Mouse (Mus musculus) midbrain, embryonic 11.5 days (tissue): Measurements from ENCODE around the gene Cd5. TPM values are rescaled to one million over a fixed set of nuclear protein-coding genes. Genes with fewer than 3 reads are reported as not detected.
A peak's percentile ranks its signal among the peaks of the same experiment; 100 is the strongest.

Experiments used
- ATAC-seq: fragments of 200-750 bp; cut with Nextera tagmentation; 2 replicates; pipeline ENCODE4 v1.8.0; 2017; ENCODE audit warnings: moderate TSS enrichment, moderate library complexity; ENCODE audit not compliant: low FRiP score
- DNase-seq: peaks from one replicate; pipeline ENCODE4 v3.0.0; 2015; ENCODE audit warnings: low spot score; ENCODE audit errors: missing footprints
- H3K27ac ChIP-seq: fragments of 300-500 bp; sonication (generic); 2 replicates; pipeline ENCODE4 v1.5.1; 2014; ENCODE audit warnings: low read depth, low read length
- H3K27me3 ChIP-seq: fragments of 300-500 bp; sonication (generic); 2 replicates; pipeline ENCODE4 v1.6.1; 2014; ENCODE audit warnings: mild to moderate bottlenecking, low read length, moderate library complexity, mixed read lengths; ENCODE audit not compliant: control insufficient read depth, insufficient read depth
- H3K36me3 ChIP-seq: fragments of 300-500 bp; sonication (generic); 2 replicates; pipeline ENCODE4 v1.6.1; 2014; ENCODE audit warnings: mild to moderate bottlenecking, low read length, moderate library complexity, mixed read lengths; ENCODE audit not compliant: control insufficient read depth, insufficient read depth
- H3K4me1 ChIP-seq: fragments of 300-500 bp; sonication (generic); 2 replicates; pipeline ENCODE4 v1.6.1; 2014; ENCODE audit warnings: low read length; ENCODE audit not compliant: control insufficient read depth, insufficient read depth
- H3K4me2 ChIP-seq: fragments of 300-500 bp; sonication (generic); 2 replicates; pipeline ENCODE4 v1.6.1; 2014; ENCODE audit warnings: mild to moderate bottlenecking, moderate library complexity
- H3K4me3 ChIP-seq: fragments of 300-500 bp; sonication (generic); 2 replicates; pipeline ENCODE4 v1.5.1; 2014; ENCODE audit warnings: low read depth, low read length
- H3K9ac ChIP-seq: fragments of 300-500 bp; sonication (generic); 2 replicates; pipeline ENCODE4 v1.6.1; 2014; ENCODE audit warnings: low read length
- H3K9me3 ChIP-seq: fragments of 300-500 bp; sonication (generic); 2 replicates; pipeline ENCODE4 v1.6.1; 2016; ENCODE audit warnings: low read length; ENCODE audit not compliant: control insufficient read depth
- WGBS: fragments of 180-500 bp; shearing (Covaris S2); extraction: QIAGEN DNeasy Blood & Tissue Kit; methylation state at CpG from one replicate; pipeline ENCODE4 v1.1.7; 2014; 5-methylcytosine and 5-hydroxymethylcytosine counted together
- polyA plus RNA-seq: library from polyadenylated mRNA; unstranded; fragments of >200 nt; fragmentation: Nextera tagmentation; extraction: Ambion mirVana; gene quantifications from 2 replicates; pipeline ENCODE4 v1.2.1, GENCODE M21; 2014

Cd5 gene
- polyA plus RNA-seq, 1 experiment from 2014 or later, result 0.22 TPM

GRCm38 (mm10) chr19:10738038-10738437 lies 764 bp downstream of the Cd5 start:
- 93% methylated on average over 6 of the region's 6 CpGs for WGBS
- no peaks in the 10 kb centered on the region for H3K4me1 ChIP-seq
- no peak for ATAC-seq

GRCm38 (mm10) chr19:10735861-10736260 lies 2.9 kb downstream of the Cd5 start:
- WGBS, result 93% methylated on average over 7 of the region's 7 CpGs
- no peak overlapping the region for H3K27ac ChIP-seq
- peak; percentile 59 for DNase-seq

More at GRCm38 (mm10) chr19:10738038-10738437, 764 bp downstream of the Cd5 start:
- no peak overlapping the region for H3K27ac ChIP-seq
- no peak overlapping the region for H3K9ac ChIP-seq
- no peaks in the 10 kb centered on the region for H3K36me3 ChIP-seq
- H3K4me3 ChIP-seq, result no peak overlapping the region
- H3K27me3 ChIP-seq, result no peaks in the 10 kb centered on the region
- H3K9me3 ChIP-seq, result no peaks in the 10 kb centered on the region
- no peak overlapping the region for H3K4me2 ChIP-seq
- DNase-seq, result peak; percentile 65

GRCm38 (mm10) chr19:10735061-10735460 lies 3.7 kb downstream of the Cd5 start:
- ATAC-seq, result no peak
- DNase-seq, result peak; percentile 60
- Histone ChIP-seq H3K36me3 (no peaks in the 10 kb centered on the region), H3K4me3 (no peak overlapping the region), H3K4me1 (no peaks in the 10 kb centered on the region), H3K4me2 (no peak overlapping the region), H3K9ac (no peak overlapping the region), H3K27me3 (no peaks in the 10 kb centered on the region), H3K9me3 (no peaks in the 10 kb centered on the region), H3K27ac (no peak overlapping the region)
- 90% methylated on average over 3 of the region's 3 CpGs for WGBS

More at GRCm38 (mm10) chr19:10735861-10736260, 2.9 kb downstream of the Cd5 start:
- no peaks in the 10 kb centered on the region for H3K36me3 ChIP-seq
- H3K4me1 ChIP-seq, result no peaks in the 10 kb centered on the region
- no peak overlapping the region for H3K4me3 ChIP-seq
- no peaks in the 10 kb centered on the region for H3K9me3 ChIP-seq
- H3K4me2 ChIP-seq, result no peak overlapping the region
- no peak for ATAC-seq
- H3K27me3 ChIP-seq, result no peaks in the 10 kb centered on the region
- H3K9ac ChIP-seq, result no peak overlapping the region

GRCm38 (mm10) chr19:10734554-10734953 lies 4.2 kb downstream of the Cd5 start:
- ATAC-seq (no peak), DNase-seq (peak; percentile 53)
- Histone ChIP-seq H3K9me3 (no peaks in the 10 kb centered on the region), H3K4me2 (no peak overlapping the region), H3K27me3 (no peaks in the 10 kb centered on the region), H3K27ac (no peak overlapping the region), H3K4me3 (no peak overlapping the region), H3K4me1 (no peaks in the 10 kb centered on the region), H3K9ac (no peak overlapping the region), H3K36me3 (no peaks in the 10 kb centered on the region)
- 84% methylated on average over 7 of the region's 7 CpGs for WGBS

GRCm38 (mm10) chr19:10733501-10734127 lies 5.2 kb downstream of the Cd5 start:
- H3K9me3 ChIP-seq, result no peaks in the 10 kb centered on the region
- 89% methylated on average over 10 of the region's 10 CpGs for WGBS
- peak; percentile 82 for DNase-seq
- H3K4me1 ChIP-seq, result no peaks in the 10 kb centered on the region
- H3K27ac ChIP-seq, result no peak overlapping the region
- no peak for ATAC-seq
- H3K9ac ChIP-seq, result no peak overlapping the region
- no peaks in the 10 kb centered on the region for H3K36me3 ChIP-seq
- no peak overlapping the region for H3K4me2 ChIP-seq
- H3K4me3 ChIP-seq, result no peak overlapping the region
- H3K27me3 ChIP-seq, result no peaks in the 10 kb centered on the region

GRCm38 (mm10) chr19:10732741-10733140 lies 6.1 kb downstream of the Cd5 start:
- H3K4me3 ChIP-seq, result no peak overlapping the region
- no peaks in the 10 kb centered on the region for H3K36me3 ChIP-seq
- H3K9ac ChIP-seq, result no peak overlapping the region
- DNase-seq (peak; percentile 17), ATAC-seq (no peak)
- 93% methylated on average over 7 of the region's 7 CpGs for WGBS
- no peak overlapping the region for H3K4me2 ChIP-seq
- no peaks in the 10 kb centered on the region for H3K4me1 ChIP-seq
- H3K9me3 ChIP-seq, result no peaks in the 10 kb centered on the region
- no peak overlapping the region for H3K27ac ChIP-seq
- no peaks in the 10 kb centered on the region for H3K27me3 ChIP-seq

- Histone ChIP-seq H3K9ac (no peak overlapping the region), H3K4me2 (no peak overlapping the region), H3K9me3 (no peaks in the 10 kb centered on the region), H3K27ac (no peak overlapping the region), H3K4me3 (no peak overlapping the region), H3K4me1 (no peaks in the 10 kb centered on the region), H3K36me3 (no peaks in the 10 kb centered on the region), H3K27me3 (no peaks in the 10 kb centered on the region)
- DNase-seq (no peak), ATAC-seq (no peak)
- WGBS, result 97% methylated on average over 7 of the region's 7 CpGs
These were observed 6.8 kb downstream of the Cd5 start for GRCm38 (mm10) chr19:10731975-10732374.

GRCm38 (mm10) chr19:10730469-10730868 lies 8.3 kb downstream of the Cd5 start:
- peak; percentile 59 for DNase-seq
- whole genome bisulfite sequencing, result 67% methylated on average over 5 of the region's 5 CpGs

GRCm38 (mm10) chr19:10729889-10730288 lies 8.9 kb downstream of the Cd5 start:
- Histone ChIP-seq H3K9me3 (no peaks in the 10 kb centered on the region), H3K4me3 (no peak overlapping the region)
- 83% methylated on average over 10 of the region's 10 CpGs for WGBS

More at GRCm38 (mm10) chr19:10730469-10730868, 8.3 kb downstream of the Cd5 start:
- Histone ChIP-seq H3K9me3 (no peaks in the 10 kb centered on the region), H3K4me3 (no peak overlapping the region), H3K36me3 (no peaks in the 10 kb centered on the region), H3K4me2 (no peak overlapping the region), H3K9ac (no peak overlapping the region), H3K27me3 (no peaks in the 10 kb centered on the region), H3K4me1 (no peaks in the 10 kb centered on the region), H3K27ac (no peak overlapping the region)
- no peak for ATAC-seq

More at GRCm38 (mm10) chr19:10729889-10730288, 8.9 kb downstream of the Cd5 start:
- Histone ChIP-seq H3K36me3 (no peaks in the 10 kb centered on the region), H3K27me3 (no peaks in the 10 kb centered on the region), H3K9ac (no peak overlapping the region), H3K4me2 (no peak overlapping the region), H3K27ac (no peak overlapping the region), H3K4me1 (no peaks in the 10 kb centered on the region)
- no peak for DNase-seq
- no peak for ATAC-seq
